Mouse (Mus musculus) urinary bladder, adult 18-20 months (tissue): ENCODE results near the gene Mettl4.
"Not testable (repeated sequence)": the region's sequence is repeated elsewhere in the genome, so short reads cannot be mapped to it uniquely, and the experiment has no call there.

ENCODE experiments used
- DNase-seq, 2 experiments: peaks; one replicate each; pipeline ENCODE4 v3.0.0; 2022; ENCODE audit warnings: low spot score in 2 of 2, mixed read lengths in 2 of 2

Gene Mettl4

DNA sequence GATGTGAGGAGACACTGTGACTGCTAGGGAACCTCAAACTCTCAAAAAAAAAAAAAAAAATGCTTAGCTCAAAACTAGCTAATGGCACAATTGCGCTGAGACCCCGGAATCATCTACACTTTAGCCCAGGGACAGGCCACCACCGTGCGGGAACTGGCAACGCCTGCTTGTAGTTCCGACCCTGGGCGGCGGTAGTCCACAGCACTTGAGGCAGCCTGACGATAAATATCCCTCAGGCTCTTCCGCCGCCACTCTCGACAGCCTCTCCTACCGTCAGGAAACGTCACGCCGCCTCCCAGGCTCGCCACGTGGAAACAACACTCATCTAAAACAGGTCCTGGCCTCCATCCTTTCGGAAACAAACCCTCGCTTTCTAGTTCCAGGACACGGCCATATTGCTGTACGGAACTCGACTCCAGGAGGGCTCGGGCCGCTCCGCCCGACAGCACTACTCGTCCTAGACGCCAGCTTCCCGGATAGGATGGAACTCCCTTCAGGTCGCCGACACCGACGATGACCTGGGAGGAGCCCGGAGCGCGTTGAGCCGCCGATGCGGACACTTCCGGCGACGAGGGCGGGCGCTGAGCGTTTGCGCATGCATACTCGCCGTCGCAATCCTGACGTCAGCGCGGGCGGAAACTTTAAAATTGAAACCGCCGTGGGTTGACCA is at the start of gene Mettl4:
TSS of gene Mettl4 (minus strand) at position 554 of the 670 bp plus-strand sequence.
- DNase-seq = peak; percentile 78 to 89

DNA sequence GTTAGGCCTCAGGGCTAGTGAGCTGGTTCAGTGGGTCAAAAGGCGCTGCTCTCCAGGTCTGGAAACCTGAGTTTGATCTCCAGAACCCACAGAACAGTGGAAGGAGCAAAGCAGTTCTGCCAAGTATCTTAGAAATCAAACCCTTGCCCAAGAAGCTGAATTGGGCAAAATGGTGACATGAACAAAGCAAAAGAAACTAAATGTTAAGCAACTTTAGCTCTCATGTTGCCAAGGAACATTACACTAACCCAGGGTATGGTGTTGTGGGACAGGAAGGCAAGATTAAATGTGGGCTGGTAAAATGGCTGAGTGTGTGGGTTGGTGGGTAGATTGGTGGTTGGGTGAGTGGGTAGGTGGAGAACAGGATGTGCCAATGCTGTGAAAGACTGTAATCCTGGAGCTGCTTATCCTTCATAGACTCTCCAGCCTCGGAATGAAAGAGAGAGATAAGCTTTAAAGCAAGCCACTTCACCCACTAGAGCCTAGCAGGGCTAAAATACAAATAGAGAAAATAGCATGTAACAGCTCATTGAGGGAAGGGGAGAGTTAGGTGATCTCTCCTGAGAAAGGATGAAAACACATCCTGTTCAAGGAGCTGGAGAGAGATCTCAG is 29.2 kb upstream of the Mettl4 start:
- no peak for DNase-seq

DNA sequence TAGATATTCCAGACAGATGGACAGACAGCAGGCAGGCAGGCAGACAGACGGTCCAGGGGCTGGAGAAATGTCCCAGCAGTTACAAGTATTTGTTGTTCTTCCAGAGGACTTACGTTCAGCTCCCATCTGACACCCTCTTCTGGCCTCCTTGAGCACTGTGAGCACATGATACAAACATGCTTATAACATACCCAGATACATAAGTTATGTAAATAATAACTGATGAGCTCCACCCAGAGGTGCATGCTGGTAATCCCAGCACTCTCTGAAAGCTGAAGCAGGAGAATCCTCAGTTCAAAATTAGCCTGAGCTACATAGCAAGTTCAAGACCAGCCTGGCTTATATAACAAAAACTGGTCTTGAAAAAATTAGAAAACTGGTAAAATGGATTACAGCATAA is 18.7 kb upstream of the Mettl4 start:
- DNase-seq = no peak

DNA sequence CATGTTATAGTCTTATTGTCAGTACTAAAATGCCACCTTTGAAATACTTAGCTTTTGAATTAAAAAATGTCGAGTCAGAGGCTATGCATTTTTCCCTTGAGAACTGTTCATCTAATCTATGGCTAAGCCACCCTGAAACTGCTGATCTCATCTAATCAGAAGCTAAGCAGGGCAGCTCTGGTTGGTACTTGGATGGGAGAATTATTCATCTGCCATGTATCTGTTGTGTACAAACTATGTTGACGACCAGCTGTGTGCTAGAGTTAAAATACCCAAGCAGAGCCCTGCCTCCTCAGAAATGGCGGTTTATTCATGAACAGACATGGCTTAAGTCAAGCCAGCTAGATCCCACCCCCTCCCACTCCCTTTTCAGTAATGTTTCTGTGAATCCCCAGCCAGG is 14.9 kb upstream of the Mettl4 start:
- DNase-seq = no peak

GRCm38 (mm10) chr17:94764011-94764410 is 14.2 kb upstream of the Mettl4 start:
- DNase-seq = no peak

DNA sequence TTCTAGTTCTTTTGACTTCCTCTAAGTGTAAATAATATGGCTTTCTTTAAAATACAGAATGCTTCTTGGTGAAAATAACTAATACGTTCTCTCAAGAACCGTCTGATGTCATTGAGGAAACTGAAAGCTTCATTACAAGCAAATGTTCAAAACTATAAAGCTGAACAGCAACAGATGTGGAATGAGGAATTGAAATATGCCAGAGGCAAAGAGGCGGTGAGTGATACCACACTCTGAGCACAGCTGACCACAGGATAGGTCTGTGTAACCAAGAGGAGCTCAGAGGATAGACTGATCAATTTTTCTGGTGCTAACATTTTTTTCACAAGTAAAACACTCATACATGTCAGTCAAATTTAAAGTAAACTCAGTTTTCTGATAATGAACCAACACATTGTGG is 12.6 kb upstream of the Mettl4 start:
- DNase-seq = no peak

GRCm38 (mm10) chr17:94750136-94750729 is 414 bp upstream of the Mettl4 start:
- no peak for DNase-seq

DNA sequence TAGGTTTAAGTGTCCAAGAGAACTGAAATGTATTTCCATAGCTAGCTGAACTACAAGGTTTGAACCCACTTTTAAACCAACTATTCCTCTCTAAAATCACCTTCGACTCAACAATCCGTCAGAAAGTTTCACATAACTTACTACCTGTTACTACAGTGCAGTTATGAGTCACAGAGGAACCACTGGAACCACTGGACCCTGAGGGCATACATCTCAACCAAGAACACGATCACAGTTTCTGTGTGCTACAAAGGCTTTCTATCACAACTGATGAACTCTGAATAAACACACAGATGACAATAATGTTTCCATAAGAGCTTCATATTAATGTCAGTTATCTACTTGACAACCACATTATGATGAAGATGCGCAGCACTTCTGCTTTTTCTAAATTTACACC is 11.6 kb downstream of the Mettl4 start:
- no peak for DNase-seq

GRCm38 (mm10) chr17:94735885-94736284 is 13.9 kb downstream of the Mettl4 start:
- no peak for DNase-seq

DNA sequence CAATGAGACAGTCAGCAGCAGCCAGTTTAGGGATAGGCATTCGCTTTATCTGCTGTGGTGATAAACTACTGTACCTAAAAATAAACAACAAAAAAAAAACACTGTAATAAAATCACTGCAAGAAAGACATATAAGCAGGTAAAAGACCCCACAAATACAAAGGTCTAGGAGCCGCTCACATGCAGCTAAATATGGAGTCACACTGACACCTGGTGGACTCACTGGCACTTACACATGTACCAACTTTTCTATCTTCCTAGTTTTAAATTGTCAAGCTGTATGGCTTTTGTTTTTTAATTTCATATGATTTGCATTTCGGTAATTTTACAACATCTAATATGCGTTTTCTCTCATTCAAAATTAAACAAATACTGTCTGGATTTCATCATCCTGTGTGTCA is 14.4 kb downstream of the Mettl4 start:
- DNase-seq = no peak

DNA sequence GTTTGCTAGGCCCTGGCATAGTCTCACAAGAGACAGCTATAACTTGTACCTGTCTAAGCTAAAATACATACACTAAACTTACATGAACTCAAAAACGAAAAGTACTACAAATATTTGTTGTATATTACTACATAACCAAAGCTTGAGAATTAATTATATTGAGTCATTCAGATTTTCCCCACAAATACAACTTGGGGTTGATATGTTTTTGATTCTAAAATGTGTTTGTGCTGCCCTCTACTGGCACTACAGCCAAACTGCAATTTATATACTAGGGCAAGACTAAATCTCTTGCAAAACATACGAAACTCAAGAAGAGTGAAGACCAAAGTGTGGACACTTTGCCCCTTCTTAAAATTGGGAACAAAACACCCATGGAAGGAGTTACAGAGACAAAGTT is 19.4 kb downstream of the Mettl4 start:
- not testable (repeated sequence) for DNase-seq

DNA sequence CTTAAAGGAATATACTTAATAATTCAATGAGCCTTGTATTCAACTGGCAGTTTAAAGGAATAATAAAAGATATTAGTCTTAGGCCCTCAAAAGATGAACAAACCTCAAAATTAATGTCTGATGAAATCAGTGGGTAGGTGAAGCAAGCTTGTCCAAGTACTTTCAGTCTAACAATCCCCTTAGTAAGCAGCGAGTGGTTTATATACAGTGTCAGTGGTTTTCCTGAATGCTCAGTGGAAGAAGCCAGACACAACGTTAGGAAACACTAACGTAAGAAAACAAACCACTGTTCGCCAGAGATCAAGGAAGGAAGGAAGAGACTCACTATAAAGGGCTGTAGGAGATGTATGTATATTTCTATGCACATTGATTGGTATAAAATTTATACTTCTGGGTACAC is 23.1 kb downstream of the Mettl4 start:
- DNase-seq = no peak

DNA sequence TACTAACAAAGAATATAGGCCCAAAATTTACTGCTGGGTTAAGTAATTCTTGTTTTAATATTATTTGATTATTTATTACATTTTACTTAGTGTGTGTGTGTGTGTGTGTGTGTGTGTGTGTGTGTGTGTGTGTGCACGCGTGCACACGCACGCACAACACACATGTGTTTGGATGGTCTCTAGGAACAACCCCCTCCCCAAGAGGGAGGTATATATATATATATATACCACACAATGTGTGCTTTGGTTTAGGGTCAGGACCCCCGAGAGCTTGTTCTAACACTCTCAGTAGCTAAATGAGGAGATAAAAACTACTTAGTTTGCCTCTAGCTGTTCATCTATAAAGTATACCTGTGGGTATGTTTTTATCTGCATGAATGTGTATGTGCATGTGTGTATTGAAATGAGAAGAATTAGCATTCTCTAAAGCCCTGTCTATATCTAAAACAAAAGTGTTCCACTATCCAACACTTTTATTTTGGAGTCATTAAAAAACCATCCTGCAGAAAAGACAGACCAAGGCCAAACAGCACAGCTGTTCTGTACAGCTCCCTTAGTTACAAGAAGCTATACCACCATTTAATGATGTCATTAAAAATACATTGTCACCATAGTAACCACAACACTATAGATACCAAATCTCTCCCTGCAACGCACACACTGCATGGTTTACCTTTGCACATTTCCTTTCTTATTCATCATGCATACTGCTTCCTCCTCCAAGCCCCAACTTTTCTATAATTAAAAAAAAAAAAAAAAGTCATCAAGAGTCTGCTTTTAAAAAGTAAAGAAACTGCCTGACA is 76.1 kb downstream of the Mettl4 start:
- DNase-seq = no peak
